Mouse (Mus musculus): ENCODE data around the gene Xdh. TPM values are rescaled to one million over a fixed set of nuclear protein-coding genes. Genes with fewer than 3 reads are reported as not detected.
A peak's percentile ranks its signal among the peaks of the same experiment; 100 is the strongest.

The Xdh gene
- total RNA-seq, 2 experiments from 2014 or later: 15.4 to 17.6 TPM

DNA sequence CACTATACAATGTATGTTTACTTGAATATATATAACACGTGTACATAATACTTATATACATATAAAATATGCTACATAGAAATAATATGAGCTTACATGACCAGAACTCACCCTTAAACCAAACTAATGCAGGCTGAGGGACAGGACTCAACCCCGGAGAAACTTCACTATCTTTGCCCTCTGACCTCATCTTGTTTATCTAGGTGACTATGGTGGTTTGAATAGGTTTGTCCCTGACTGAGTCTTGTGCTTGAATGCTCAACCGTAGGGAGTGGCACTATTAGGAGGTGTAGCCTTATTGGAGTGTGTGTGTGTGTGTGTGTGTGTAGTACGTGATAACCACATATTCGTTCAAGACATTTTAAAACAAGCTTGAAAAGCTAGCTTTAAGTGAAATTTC is 55.6 kb downstream of the Xdh start:
- intact Hi-C loops (cut with DNase I): loop anchor here (5.0 kb wide), 1 partner anchor 123 kb away; no protein-coding TSS in a partner anchor
- Histone ChIP-seq H3K4me3 (no peak overlapping the region), H3K27ac (no peak overlapping the region)
- no peak for TF ChIP-seq CTCF (IDR thresholded peaks at IDR 0.05)
- no peak for DNase-seq (ENCODE audit: extremely low spot score in 1 of 2, low spot score in 2 of 2)

DNA sequence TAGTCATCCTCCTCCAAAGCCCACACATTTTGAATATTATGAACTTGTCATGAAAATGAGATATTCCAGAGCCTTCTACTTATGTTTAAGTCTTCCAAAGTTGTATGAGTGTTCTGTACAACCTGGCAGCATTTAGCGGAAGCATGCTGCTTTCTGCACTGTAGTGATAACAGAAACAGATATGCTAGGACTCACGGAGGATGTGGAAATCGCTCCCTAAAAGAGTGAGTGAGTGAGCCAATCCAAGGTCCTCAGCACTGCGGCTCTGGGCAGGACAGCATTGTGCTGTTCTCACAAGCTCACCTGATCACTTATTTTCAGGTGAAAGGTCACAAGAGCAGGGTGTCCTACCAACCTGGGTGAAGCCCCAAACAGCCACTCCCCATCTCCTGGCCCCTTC is 56.2 kb downstream of the Xdh start:
- no peak for TF ChIP-seq CTCF (IDR thresholded peaks at IDR 0.05)
- no peak for DNase-seq (ENCODE audit: extremely low spot score in 1 of 2, low spot score in 2 of 2)
- intact Hi-C loops (cut with DNase I): loop anchor here (5.0 kb wide), 1 partner anchor 123 kb away; no protein-coding TSS in a partner anchor
- Histone ChIP-seq H3K4me3 (no peak overlapping the region), H3K27ac (no peak overlapping the region)

DNA sequence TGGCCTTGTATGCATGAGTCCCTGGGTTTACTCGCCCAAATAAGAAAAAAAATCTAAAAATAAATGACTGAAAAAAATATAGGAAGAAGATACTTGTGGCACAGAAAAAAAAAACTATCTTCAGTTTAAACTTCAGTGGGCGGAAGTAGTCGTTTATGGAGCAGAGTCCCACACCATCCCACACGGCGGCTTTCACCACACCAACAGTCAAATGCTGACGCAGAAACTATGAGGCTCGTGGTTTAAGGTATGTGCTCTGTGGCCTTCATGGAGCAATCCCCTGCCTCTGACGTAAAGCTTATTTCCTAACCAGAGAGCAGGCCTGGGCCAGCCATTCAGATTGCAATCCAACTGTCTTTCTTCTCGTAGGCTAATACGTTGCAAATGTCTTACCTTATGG is 56.8 kb downstream of the Xdh start:
- intact Hi-C loops (cut with DNase I): loop anchor here (5.0 kb wide), 1 partner anchor 124 kb away; no protein-coding TSS in a partner anchor
- no peak overlapping the region for H3K4me3 ChIP-seq
- H3K27ac ChIP-seq: no peak overlapping the region
- no peak for DNase-seq (ENCODE audit: extremely low spot score in 1 of 2, low spot score in 2 of 2)
- TF ChIP-seq CTCF (IDR thresholded peaks at IDR 0.05): no peak

DNA sequence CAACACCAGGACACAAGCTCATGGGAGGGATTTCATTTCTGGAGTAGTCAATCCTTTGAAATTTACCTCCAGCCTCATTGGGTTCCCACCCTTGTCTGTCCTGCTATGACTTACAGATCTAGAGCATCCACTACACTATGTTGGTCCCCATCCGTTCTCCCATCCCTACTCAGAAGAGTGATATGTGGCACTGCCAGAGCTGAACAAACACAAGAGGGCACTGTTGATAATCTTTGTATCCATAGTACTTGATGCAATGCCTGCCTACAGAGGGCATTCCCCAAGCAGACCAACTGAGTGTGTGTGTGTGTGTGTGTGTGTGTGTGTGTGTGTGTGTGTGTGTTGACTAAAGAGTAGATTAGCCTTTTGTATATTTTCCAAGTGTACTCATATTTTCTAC is 58.4 kb downstream of the Xdh start:
- DNase-seq (ENCODE audit: extremely low spot score in 1 of 2, low spot score in 2 of 2): no peak
- intact Hi-C loops (cut with DNase I): loop anchor here (5.0 kb wide), 1 partner anchor 126 kb away; no protein-coding TSS in a partner anchor
- TF ChIP-seq CTCF (IDR thresholded peaks at IDR 0.05): peak; percentile 45
- no peak overlapping the region for H3K27ac ChIP-seq
- no peak overlapping the region for H3K4me3 ChIP-seq

DNA sequence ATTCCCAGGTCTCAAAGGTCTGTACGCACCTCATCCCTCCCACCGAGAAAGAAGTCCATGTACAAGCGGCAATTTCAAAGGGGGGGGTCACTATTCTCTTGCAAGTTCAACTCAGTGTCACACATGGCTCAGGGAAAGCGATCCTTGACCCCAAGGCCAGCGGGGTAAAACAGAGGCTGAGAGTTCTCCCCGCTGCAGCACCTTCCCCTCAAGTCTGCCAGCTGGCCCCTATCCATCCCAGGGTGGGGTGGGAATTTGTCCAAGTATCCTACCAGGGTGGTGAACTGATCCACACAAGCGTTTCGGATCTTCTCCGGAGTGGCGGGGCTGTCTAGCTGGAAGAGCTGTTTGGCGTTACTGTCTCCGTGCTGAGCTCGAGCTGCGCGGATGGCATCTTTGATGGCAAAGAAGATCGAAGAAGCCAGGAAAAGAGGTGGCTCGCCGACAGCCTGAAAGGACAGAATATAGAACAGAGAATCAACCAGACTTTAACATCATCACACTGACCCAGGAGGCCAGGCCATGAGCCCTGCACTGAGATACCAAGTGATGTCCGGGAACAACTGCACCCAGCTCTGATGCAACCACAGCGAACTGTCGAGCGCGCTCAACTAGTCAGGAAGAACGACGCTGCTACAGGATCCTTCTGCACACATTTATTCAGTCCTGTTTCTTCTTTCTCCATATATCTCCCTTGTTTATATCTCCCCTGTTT is 63.8 kb downstream of the Xdh start:
- no peak for TF ChIP-seq CTCF (IDR thresholded peaks at IDR 0.05)
- DNase-seq (ENCODE audit: extremely low spot score in 1 of 2, low spot score in 2 of 2): no peak
- intact Hi-C loops (cut with DNase I): no loop called here
- H3K27ac ChIP-seq: no peak overlapping the region
- H3K4me3 ChIP-seq: no peak overlapping the region

DNA sequence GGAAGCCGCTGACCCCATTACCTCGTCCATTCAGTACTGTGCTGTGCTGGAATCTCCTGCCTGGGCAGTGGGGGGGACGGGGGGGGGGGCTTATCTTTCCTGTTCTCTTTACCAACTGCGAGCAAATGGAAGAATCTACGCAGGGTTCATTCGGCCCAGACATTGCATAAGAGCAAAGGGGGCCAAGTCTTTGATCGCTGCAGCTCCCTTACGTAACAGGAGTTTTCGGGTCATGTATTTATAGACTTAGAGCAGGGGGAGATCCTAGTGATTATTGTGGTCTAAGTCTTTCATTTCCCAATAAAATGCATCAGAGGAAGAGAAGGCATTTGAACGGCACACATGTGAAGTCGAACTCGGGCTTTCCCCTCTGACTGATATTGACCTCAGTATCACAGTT is 66.7 kb downstream of the Xdh start:
- DNase-seq (ENCODE audit: extremely low spot score in 1 of 2, low spot score in 2 of 2): no peak
- no peak for TF ChIP-seq CTCF (IDR thresholded peaks at IDR 0.05)
- intact Hi-C loops (cut with DNase I): loop anchor here (5.0 kb wide), 1 partner anchor 311 kb away; no protein-coding TSS in a partner anchor
- Histone ChIP-seq H3K27ac (no peak overlapping the region), H3K4me3 (no peak overlapping the region)

DNA sequence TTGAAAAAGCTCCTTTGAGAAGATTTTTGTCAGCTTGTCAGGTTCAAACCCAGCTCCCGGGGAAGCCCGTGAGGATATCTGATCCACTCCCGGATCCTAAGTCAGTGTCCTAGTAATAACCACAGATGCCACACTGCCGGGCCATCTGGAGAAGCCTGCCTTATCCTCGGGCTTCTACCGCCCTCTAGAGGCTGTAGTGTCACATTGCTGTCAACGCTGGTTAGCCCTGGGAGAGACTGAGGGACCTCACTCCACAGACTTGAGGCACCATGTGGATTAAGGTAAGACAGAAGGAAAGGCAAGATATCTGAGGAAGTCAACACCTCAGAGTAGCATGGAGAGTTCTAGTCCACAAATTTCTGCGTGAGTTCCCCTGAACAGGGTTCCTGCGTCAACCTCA is 67.8 kb downstream of the Xdh start:
- Histone ChIP-seq H3K4me3 (no peak overlapping the region), H3K27ac (no peak overlapping the region)
- intact Hi-C loops (cut with DNase I): loop anchor here (1.0 to 5.0 kb wide), 4 partner anchors 78 to 580 kb away; partner anchors contain the start of gene Ehd3
- peak; percentile 78 to 84 for DNase-seq (ENCODE audit: extremely low spot score in 1 of 2, low spot score in 2 of 2)
- peak; percentile 93 for TF ChIP-seq CTCF (IDR thresholded peaks at IDR 0.05)

DNA sequence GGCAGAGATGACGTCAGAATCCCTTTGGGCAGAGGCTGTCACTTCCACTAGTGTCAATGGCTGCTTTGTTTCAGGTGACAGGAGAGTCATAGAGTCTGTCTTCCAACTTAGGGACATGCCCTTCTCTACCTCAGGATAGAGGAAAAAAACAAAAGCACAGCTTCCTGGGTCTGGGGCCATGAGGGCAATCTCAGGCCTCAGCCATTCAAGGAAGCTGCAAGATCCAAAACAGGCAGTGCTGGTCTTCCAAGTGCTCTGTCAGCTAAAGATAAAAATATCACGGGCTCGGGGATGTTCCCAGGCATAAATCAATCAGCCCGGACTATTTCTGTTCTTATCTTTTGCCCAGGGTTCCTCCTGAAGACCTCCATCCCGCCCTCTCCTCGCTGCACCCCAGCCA is 68.7 kb downstream of the Xdh start:
- H3K4me3 ChIP-seq: no peak overlapping the region
- intact Hi-C loops (cut with DNase I): loop anchor here (5.0 kb wide), 1 partner anchor 309 kb away; no protein-coding TSS in a partner anchor

DNA sequence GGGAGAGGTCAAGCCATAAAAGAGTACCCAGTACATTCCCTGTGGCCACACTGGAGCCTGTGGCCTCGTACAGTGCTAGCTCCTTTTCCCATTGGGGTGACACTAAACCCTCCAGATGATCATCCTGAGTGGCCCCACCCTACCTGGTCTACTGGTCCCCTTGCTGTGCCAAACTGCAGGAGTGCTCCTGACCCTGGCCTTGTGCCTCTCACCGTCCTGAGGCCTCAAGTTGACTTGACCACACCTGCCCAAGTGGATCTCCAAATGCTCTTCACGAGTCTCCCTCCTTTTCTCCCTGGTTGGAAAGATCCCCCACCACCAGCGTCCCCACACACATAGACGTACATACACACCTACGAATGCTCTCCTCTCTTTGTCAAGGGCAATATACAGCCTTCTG is 69.7 kb downstream of the Xdh start:
- H3K27ac ChIP-seq: no peak overlapping the region
- no peak for DNase-seq (ENCODE audit: extremely low spot score in 1 of 2, low spot score in 2 of 2)
- intact Hi-C loops (cut with DNase I): loop anchor here (5.0 kb wide), 1 partner anchor 308 kb away; no protein-coding TSS in a partner anchor
- no peak overlapping the region for H3K4me3 ChIP-seq
- TF ChIP-seq CTCF (IDR thresholded peaks at IDR 0.05): no peak

More for the DNA sequence above, 68.7 kb downstream of the Xdh start:
- no peak overlapping the region for H3K27ac ChIP-seq
- no peak for TF ChIP-seq CTCF (IDR thresholded peaks at IDR 0.05)
- DNase-seq (ENCODE audit: extremely low spot score in 1 of 2, low spot score in 2 of 2): no peak

DNA sequence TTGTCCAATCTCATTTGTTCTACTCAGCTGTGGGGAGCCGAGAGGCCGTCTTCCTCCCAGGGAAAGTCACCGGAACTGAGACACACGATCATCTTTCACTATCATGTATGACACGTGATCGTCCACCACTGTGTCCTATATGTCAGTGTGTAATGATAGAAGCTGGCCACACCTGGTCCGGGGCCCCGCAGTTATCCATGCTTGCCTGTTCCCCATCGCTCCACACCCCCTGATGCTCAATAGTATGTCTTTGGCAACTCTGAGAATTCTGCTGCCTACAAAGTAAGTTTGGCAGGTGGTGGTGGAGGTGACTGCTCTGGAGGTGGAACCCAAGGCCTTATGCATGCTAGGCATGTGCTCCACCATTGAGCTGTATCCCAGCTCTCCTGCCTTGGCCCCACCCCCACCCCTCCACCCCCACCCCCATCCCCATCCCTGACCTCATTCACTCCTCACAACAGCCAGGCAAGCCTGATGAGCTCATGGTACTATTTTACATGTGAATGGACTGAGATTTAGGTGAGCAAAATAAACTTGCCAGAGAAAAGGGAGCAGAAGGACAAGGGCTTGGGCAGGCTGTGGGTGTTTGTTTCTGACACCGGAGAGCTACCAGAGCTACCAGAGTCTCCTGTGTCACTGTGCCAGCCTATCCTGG is 70.6 kb downstream of the Xdh start:
- Histone ChIP-seq H3K27ac (no peak overlapping the region), H3K4me3 (no peak overlapping the region)
- intact Hi-C loops (cut with DNase I): no loop called here
- DNase-seq (ENCODE audit: extremely low spot score in 1 of 2, low spot score in 2 of 2): no peak
- TF ChIP-seq CTCF (IDR thresholded peaks at IDR 0.05): no peak

DNA sequence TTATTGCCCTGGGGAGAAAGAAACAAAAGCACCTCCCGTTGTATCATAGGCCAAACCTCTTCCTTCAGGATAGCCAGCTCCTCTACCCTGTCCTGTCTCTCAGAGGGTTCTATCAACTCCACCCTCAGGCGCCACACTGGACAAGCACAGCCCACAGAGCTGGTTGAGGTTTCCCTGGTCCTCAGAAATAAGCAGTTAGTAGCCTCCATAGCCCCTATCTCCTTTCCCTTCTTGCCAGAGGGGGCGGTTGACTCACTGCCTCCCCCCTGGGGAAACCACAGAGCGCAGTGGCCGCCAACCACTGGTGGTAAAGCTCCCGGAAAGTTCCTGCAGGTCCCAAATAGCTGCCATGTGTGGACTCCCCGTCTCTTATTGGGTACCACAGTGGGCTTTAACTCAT is 74.3 kb downstream of the Xdh start:
- TF ChIP-seq CTCF (IDR thresholded peaks at IDR 0.05): no peak
- no peak for DNase-seq (ENCODE audit: extremely low spot score in 1 of 2, low spot score in 2 of 2)
- Histone ChIP-seq H3K27ac (no peak overlapping the region), H3K4me3 (no peak overlapping the region)
- intact Hi-C loops (cut with DNase I): no loop called here

DNA sequence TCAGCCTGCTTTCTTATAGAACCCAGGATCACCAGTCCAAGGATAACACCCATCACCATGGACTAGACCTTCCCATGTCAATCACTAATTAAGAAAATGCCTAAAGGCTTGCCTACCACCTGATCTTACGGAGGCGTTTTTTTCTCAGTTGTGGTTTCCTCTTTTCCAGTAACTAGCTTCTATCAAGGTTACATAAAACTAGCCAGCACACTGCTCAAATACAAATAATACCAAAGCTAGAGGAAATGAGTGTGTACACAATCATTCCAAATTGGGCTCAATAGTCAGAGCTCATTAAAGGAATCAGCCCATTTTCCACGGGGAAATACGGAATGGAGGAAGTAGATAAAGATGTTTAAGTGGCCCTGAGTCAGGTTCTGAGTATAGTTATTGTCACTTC is 74.7 kb downstream of the Xdh start:
- intact Hi-C loops (cut with DNase I): no loop called here
- no peak for DNase-seq (ENCODE audit: extremely low spot score in 1 of 2, low spot score in 2 of 2)
- TF ChIP-seq CTCF (IDR thresholded peaks at IDR 0.05): no peak
- no peak overlapping the region for H3K4me3 ChIP-seq
- no peak overlapping the region for H3K27ac ChIP-seq
